ENCODE assay signal across 17 mouse cellular contexts in genomic region chr5:9707096-9707495, GRCm38 (mm10). TPM values are rescaled to one million over a fixed set of nuclear protein-coding genes. Genes with fewer than 3 reads are reported as not detected.
"Had no signal": no experiment of that assay in that cellular context is flagged by ENCODE, and none has a peak within 500 bp of the region (broad histone marks: within the 10 kb centered on the region; RNA-seq: fewer than 3 reads in every experiment).

No protein-coding gene starts in this region.

- H3K27ac ChIP-seq: midbrain, embryonic 13.5 days; midbrain, embryonic 15.5 days; neural tube, embryonic 12.5 days; stomach, embryonic 15.5 days; stomach, postnatal 0 days had no signal

- H3K4me1 ChIP-seq: midbrain, embryonic 15.5 days; neural tube, embryonic 12.5 days; stomach, embryonic 15.5 days had no signal

- DNase-seq: lung, adult 18-20 months; lung, embryonic 14.5 days; lung, postnatal 10 days; lung, postnatal 4 days; right cerebral cortex, postnatal 14 days; thymus, adult 2 months; thymus, postnatal 25 days; thymus, postnatal 4 days had no signal

- ATAC-seq: midbrain, embryonic 13.5 days; midbrain, embryonic 15.5 days had no signal

- H3K4me3 ChIP-seq: midbrain, embryonic 13.5 days; midbrain, embryonic 15.5 days; neural tube, embryonic 12.5 days; stomach, embryonic 15.5 days had no signal

RNA-seq across cellular contexts. Expression of gene Grm3, which starts 17.9 kb away (rescaled TPM):
- total RNA-seq: megakaryocyte, adult 5-6 weeks; monocyte, adult 5-6 weeks; neutrophil, adult 5-6 weeks had no signal
- polyA plus RNA-seq: spleen, adult 2 months; thymus, adult 2 months had no signal
